Comparison of ENCODE assay signal across 8 mouse cellular contexts in the genomic region with DNA sequence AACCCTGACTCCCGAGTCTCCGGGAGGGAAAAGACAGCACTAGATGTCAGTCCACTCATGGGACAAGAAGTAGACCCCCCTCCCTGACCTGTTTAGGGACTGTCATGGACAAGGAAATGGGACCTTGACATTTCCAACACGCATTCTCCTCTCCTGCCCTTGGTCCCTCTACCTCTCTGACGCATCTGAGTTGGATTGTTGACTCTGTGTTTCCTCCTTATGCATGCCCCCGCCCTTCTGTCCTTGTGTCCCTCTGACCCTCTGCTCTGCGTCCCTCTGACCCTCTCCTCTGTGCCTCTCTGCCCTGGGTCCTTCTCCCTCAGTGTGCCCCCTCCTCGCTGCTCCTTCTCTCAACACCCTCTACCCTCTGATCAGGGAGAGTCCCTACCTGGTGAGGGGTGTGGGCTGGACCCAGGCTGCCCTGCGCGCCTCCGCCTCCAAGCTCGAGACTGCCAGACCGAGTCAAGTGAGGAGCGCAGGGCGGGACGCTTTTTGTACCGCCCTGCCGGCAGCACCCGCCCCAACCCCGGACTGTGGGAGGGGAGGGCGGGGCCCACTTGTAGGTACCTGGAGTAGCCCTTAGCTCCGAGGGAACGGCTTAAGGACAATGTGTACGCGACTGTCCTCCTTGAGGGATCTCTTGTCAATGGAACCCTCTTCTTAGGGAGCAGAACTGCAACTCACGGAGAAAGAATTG. TPM values are rescaled to one million over a fixed set of nuclear protein-coding genes. Genes with fewer than 3 reads are reported as not detected.
A peak's percentile ranks its signal among the peaks of the same experiment; 100 is the strongest.
DNase-seq lines count a peak whose midpoint lies in the region; ATAC-seq and TF ChIP-seq lines count a peak whose summit lies in the region.

No protein-coding gene starts in this region.

- H3K4me3 ChIP-seq in layer of hippocampus, adult 2 months = peak overlapping the region; percentile 23
- H3K4me3 ChIP-seq in embryonic facial prominence, embryonic 13.5 days = peak overlapping the region; percentile 31
- H3K4me3 ChIP-seq in heart, embryonic 15.5 days = peak overlapping the region; percentile 49
- H3K4me3 ChIP-seq in stomach, embryonic 16.5 days (replicated peaks; ENCODE audit: low read length) = peak overlapping the region; percentile 46

- 0 out of 2 replicates have a peak overlapping the region, but pooled peaks have one; percentile 27 for H3K9ac ChIP-seq in embryonic facial prominence, embryonic 13.5 days
- H3K9ac ChIP-seq in heart, embryonic 15.5 days = peak overlapping the region; percentile 50
- H3K9ac ChIP-seq in stomach, embryonic 16.5 days (ENCODE audit: low read length) = peak overlapping the region; percentile 68

- no peak for DNase-seq in layer of hippocampus, adult 2 months (ENCODE audit: low spot score in 2 of 2)
- DNase-seq in layer of hippocampus, postnatal 10 days (ENCODE audit: low spot score in 2 of 2) = no peak
- DNase-seq in kidney, postnatal 10 days = peak; percentile 88
- no peak for DNase-seq in right cerebral cortex, postnatal 4 days

- H3K9me3 ChIP-seq in embryonic facial prominence, embryonic 13.5 days = no peaks in the 10 kb centered on the region
- no peaks in the 10 kb centered on the region for H3K9me3 ChIP-seq in heart, embryonic 15.5 days (replicated peaks)
- H3K9me3 ChIP-seq in stomach, embryonic 16.5 days (replicated peaks; ENCODE audit: control insufficient read depth, low read length) = no peaks in the 10 kb centered on the region

- no peaks in the 10 kb centered on the region for H3K36me3 ChIP-seq in embryonic facial prominence, embryonic 13.5 days
- H3K36me3 ChIP-seq in heart, embryonic 15.5 days = no peaks in the 10 kb centered on the region
- H3K36me3 ChIP-seq in stomach, embryonic 16.5 days (ENCODE audit: control insufficient read depth, insufficient read depth, low read length) = no peaks in the 10 kb centered on the region

- no peak for TF ChIP-seq CTCF in layer of hippocampus, adult 2 months (conservative IDR thresholded peaks at IDR 0.05)

- H3K4me1 ChIP-seq in embryonic facial prominence, embryonic 13.5 days = peaks cover 46% of the 10 kb centered on the region
- H3K4me1 ChIP-seq in heart, embryonic 15.5 days (replicated peaks) = peaks cover 80% of the 10 kb centered on the region
- peaks cover 50% of the 10 kb centered on the region for H3K4me1 ChIP-seq in stomach, embryonic 16.5 days (ENCODE audit: control insufficient read depth, insufficient read depth, low read length)

- H3K27me3 ChIP-seq in embryonic facial prominence, embryonic 13.5 days = peaks cover 34% of the 10 kb centered on the region
- H3K27me3 ChIP-seq in heart, embryonic 15.5 days = no peaks in the 10 kb centered on the region
- no peaks in the 10 kb centered on the region for H3K27me3 ChIP-seq in stomach, embryonic 16.5 days (ENCODE audit: control insufficient read depth, insufficient read depth, low read length)

- 2% methylated on average over 25 of the region's 25 CpGs for WGBS in embryonic facial prominence, embryonic 13.5 days
- WGBS in heart, embryonic 15.5 days = 6% methylated on average over 25 of the region's 25 CpGs
- 2% methylated on average over 25 of the region's 25 CpGs for WGBS in stomach, embryonic 16.5 days

- H3K4me2 ChIP-seq in embryonic facial prominence, embryonic 13.5 days = peak overlapping the region; percentile 57
- peak overlapping the region; percentile 76 for H3K4me2 ChIP-seq in heart, embryonic 15.5 days
- peak overlapping the region; percentile 60 for H3K4me2 ChIP-seq in stomach, embryonic 16.5 days (ENCODE audit: low read depth, low read length)

- peak; percentile 57; the same call in 1 of the 2 replicates for ATAC-seq in embryonic facial prominence, embryonic 13.5 days (ENCODE audit: insufficient number of reproducible peaks, insufficient read depth, low FRiP score, low TSS enrichment, low read depth)
- peak; percentile 58 for ATAC-seq in heart, embryonic 15.5 days (replicated peaks; ENCODE audit: insufficient number of reproducible peaks, insufficient read depth, low FRiP score, low read depth)
- peak; percentile 86 for ATAC-seq in megakaryocyte, adult 5-6 weeks (ENCODE audit: poor library complexity, severe bottlenecking)
- peak; percentile 85 for ATAC-seq in stomach, embryonic 16.5 days (ENCODE audit: insufficient read depth, low FRiP score)

- peak overlapping the region; percentile 62 for H3K27ac ChIP-seq in layer of hippocampus, adult 2 months
- H3K27ac ChIP-seq in embryonic facial prominence, embryonic 13.5 days = no peak overlapping the region
- H3K27ac ChIP-seq in heart, embryonic 15.5 days = peak overlapping the region; percentile 51
- peak overlapping the region; percentile 83 for H3K27ac ChIP-seq in stomach, embryonic 16.5 days (ENCODE audit: low read length)

RNA-seq across cellular contexts. Expression of a gene that starts 0.4 kb away (rescaled TPM):
- 10 to 100 TPM in 1 of 2 experiments, 1 to 10 TPM in 1; 9.1 to 11.7 TPM for total RNA-seq in layer of hippocampus, adult 2 months (2021)
- total RNA-seq in layer of hippocampus, postnatal 10 days (2021) = 1 to 10 TPM; 3.3 TPM
- polyA plus RNA-seq in embryonic facial prominence, embryonic 13.5 days (2015; fragmentation: Nextera tagmentation; extraction: Ambion mirVana) = 13.8 and 14.2 TPM in 2 replicates
- polyA plus RNA-seq in heart, embryonic 15.5 days (2015; fragmentation: Nextera tagmentation; extraction: Ambion mirVana) = 52.0 and 57.2 TPM in 2 replicates
- 11.4 and 12.3 TPM in 2 replicates for total RNA-seq in megakaryocyte, adult 5-6 weeks (2015)
- 8.3 and 13.7 TPM in 2 replicates for total RNA-seq in megakaryocyte, adult 5-6 weeks (2017)
- polyA plus RNA-seq in stomach, embryonic 16.5 days (2015; fragmentation: Nextera tagmentation; extraction: Ambion mirVana) = 62.7 and 77.6 TPM in 2 replicates

RNA-seq across cellular contexts. Expression of a gene that starts 35.3 kb away (rescaled TPM):
- total RNA-seq in layer of hippocampus, adult 2 months (2021) = 1 to 10 TPM; 2.7 to 2.8 TPM
- 10 to 100 TPM; 12.5 to 14.3 TPM for total RNA-seq in layer of hippocampus, postnatal 10 days (2021)
- 0.21 TPM in 2 replicates for polyA plus RNA-seq in embryonic facial prominence, embryonic 13.5 days (2015; fragmentation: Nextera tagmentation; extraction: Ambion mirVana)
- polyA plus RNA-seq in heart, embryonic 15.5 days (2015; fragmentation: Nextera tagmentation; extraction: Ambion mirVana) = 0.13 TPM in 1 of 2 replicates, not detected in the other
- total RNA-seq in megakaryocyte, adult 5-6 weeks (2015) = not detected in 2 replicates
- not detected in 2 replicates for total RNA-seq in megakaryocyte, adult 5-6 weeks (2017)
- 0.29 and 0.49 TPM in 2 replicates for polyA plus RNA-seq in stomach, embryonic 16.5 days (2015; fragmentation: Nextera tagmentation; extraction: Ambion mirVana)

RNA-seq across cellular contexts. Expression of a gene that starts 47.7 kb away (rescaled TPM):
- under 1 TPM in 1 of 2 experiments, not detected in 1; 0.15 TPM for total RNA-seq in layer of hippocampus, adult 2 months (2021)
- not detected for total RNA-seq in layer of hippocampus, postnatal 10 days (2021)
- not detected in 2 replicates for polyA plus RNA-seq in embryonic facial prominence, embryonic 13.5 days (2015; fragmentation: Nextera tagmentation; extraction: Ambion mirVana)
- polyA plus RNA-seq in heart, embryonic 15.5 days (2015; fragmentation: Nextera tagmentation; extraction: Ambion mirVana) = not detected in 2 replicates
- not detected in 2 replicates for total RNA-seq in megakaryocyte, adult 5-6 weeks (2015)
- total RNA-seq in megakaryocyte, adult 5-6 weeks (2017) = not detected in 2 replicates
- not detected in 2 replicates for polyA plus RNA-seq in stomach, embryonic 16.5 days (2015; fragmentation: Nextera tagmentation; extraction: Ambion mirVana)
